Mouse (Mus musculus): ENCODE results near the gene Pycr1.

- TF ChIP-seq MAFK (IDR thresholded peaks at IDR 0.05; ENCODE audit: insufficient read depth, low read depth, low read length) (no peak), CHD2 (IDR thresholded peaks at IDR 0.05; ENCODE audit: low read depth, low read length) (no peak), HCFC1 (IDR thresholded peaks at IDR 0.05; ENCODE audit: borderline replicate concordance, insufficient read depth, low read length) (no peak)
Observed at GRCm38 (mm10) chr11:120622805-120623204, 20.8 kb downstream of the Pycr1 start.

All from ES-E14 (cell line).